Mouse (Mus musculus) leukemia stem cell, adult 10-12 weeks (primary cell): Measurements from ENCODE around the gene Dgkq. TPM values are rescaled to one million over a fixed set of nuclear protein-coding genes. Genes with fewer than 3 reads are reported as not detected.

Source experiments
- polyA plus RNA-seq: library from polyadenylated mRNA; stranded (reverse); fragments of >175 nt; gene quantifications from 2 replicates; pipeline ENCODE4 v1.2.3, GENCODE M21; 2012; ENCODE audit warnings: low replicate concordance

Dgkq gene
- 3.6 and 6.2 TPM in 2 replicates for polyA plus RNA-seq

GRCm38 (mm10) chr5:108668977-108669936, at the start of gene Dgkq:
Gene Dgkq, minus strand, starts transcription at chr5:108669672.

GRCm38 (mm10) chr5:108692271-108692670, 22.8 kb upstream of the Dgkq start, which contains the start of gene Fgfrl1:
Gene Fgfrl1, plus strand, starts transcription at chr5:108692382.

DNA sequence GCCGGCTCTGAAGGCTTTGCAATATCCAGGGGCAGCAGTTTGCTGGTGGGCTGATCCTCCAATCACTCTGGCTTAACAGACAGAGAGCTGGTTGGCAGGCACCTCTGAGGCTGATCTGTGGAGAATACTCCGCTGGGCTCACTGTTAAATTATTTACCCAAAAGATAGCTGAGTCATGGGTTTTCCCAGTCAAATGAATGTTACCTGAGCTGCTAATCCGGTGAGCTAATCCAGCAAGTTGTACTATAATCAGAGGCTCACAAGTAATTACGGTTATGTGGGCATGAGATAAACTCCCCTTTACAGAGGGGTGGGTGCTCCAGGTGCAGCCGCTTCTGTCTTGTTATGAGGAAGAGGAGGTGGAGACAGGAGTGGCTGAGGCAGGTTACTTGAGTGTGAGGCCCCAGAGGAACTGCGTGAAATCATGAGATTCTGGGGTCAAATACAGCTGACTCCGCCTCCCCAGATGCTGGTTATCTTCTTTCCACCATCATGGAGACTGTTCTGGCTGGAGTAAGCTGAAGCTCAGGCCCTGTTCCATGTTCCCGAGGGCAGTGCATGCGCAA, 5.9 kb upstream of the Dgkq start, which contains the start of gene Slc26a1:
Slc26a1 (minus strand) TSS at position 319 of the 566 bp plus-strand sequence.

GRCm38 (mm10) chr5:108659698-108660631, 9.5 kb downstream of the Dgkq start, which contains the start of gene Idua:
Gene Idua, plus strand, starts transcription at chr5:108660331.

GRCm38 (mm10) chr5:108629634-108630483, 39.6 kb downstream of the Dgkq start, which contains the start of the genes Gak and Tmem175:
Gene Gak, minus strand, starts transcription at chr5:108629755.
Gene Tmem175, plus strand, starts transcription at chr5:108629770.

Other genes with a start within 250 kb of the Dgkq start
- gene Atp5k, start 235.2 kb downstream of the Dgkq start, polyA plus RNA-seq: 35.6 and 40.5 TPM in 2 replicates
- 0.07 and 0.25 TPM in 2 replicates for gene Mfsd7a, start 220.8 kb downstream of the Dgkq start, polyA plus RNA-seq
- gene Pcgf3, start 208.4 kb downstream of the Dgkq start, polyA plus RNA-seq: 23.1 and 27.5 TPM in 2 replicates
- gene Cplx1, start 119.6 kb downstream of the Dgkq start, polyA plus RNA-seq: 0.15 and 0.20 TPM in 2 replicates
- 50.0 and 158 TPM in 2 replicates for gene Gak, start 39.9 kb downstream of the Dgkq start, polyA plus RNA-seq
- gene Tmem175, start 39.9 kb downstream of the Dgkq start, polyA plus RNA-seq: 1.1 and 4.1 TPM in 2 replicates
- gene Idua, start 9.3 kb downstream of the Dgkq start, polyA plus RNA-seq: 6.7 and 7.3 TPM in 2 replicates
- gene Slc26a1, start 5.9 kb upstream of the Dgkq start, polyA plus RNA-seq: 3.1 and 6.6 TPM in 2 replicates
- gene Fgfrl1, start 22.7 kb upstream of the Dgkq start, polyA plus RNA-seq: 29.5 and 29.9 TPM in 2 replicates
- 1.5 and 1.8 TPM in 2 replicates for gene Rnf212, start 105.3 kb upstream of the Dgkq start, polyA plus RNA-seq
- gene Tmed11, start 125.7 kb upstream of the Dgkq start, polyA plus RNA-seq: not detected in 2 replicates
- gene Vmn2r8, start 139.2 kb upstream of the Dgkq start, polyA plus RNA-seq: 0.02 TPM in 1 of 2 replicates, not detected in the other
- 0.01 TPM in 1 of 2 replicates, not detected in the other for gene Vmn2r9, start 182.9 kb upstream of the Dgkq start, polyA plus RNA-seq